Mouse (Mus musculus) layer of hippocampus, postnatal 10 days (tissue): Measurements from ENCODE around the gene Zdhhc19. TPM values are rescaled to one million over a fixed set of nuclear protein-coding genes. Genes with fewer than 3 reads are reported as not detected.

Experiments used
- DNase-seq, 2 experiments: peaks; one replicate each; pipeline ENCODE4 v3.0.0; 2021; ENCODE audit warnings: low spot score in 2 of 2
- long read RNA-seq: library from polyadenylated mRNA; stranded (forward); transcript quantifications from one replicate; pipeline ENCODE4 v2.0.0, GENCODE M21; 2023
- total RNA-seq, 2 experiments: library from RNA; stranded (reverse); gene quantifications; 2 replicates each; pipeline ENCODE4 v1.2.3; 2021

The Zdhhc19 gene
- total RNA-seq = not detected
- long read RNA-seq = 0 reads

DNA sequence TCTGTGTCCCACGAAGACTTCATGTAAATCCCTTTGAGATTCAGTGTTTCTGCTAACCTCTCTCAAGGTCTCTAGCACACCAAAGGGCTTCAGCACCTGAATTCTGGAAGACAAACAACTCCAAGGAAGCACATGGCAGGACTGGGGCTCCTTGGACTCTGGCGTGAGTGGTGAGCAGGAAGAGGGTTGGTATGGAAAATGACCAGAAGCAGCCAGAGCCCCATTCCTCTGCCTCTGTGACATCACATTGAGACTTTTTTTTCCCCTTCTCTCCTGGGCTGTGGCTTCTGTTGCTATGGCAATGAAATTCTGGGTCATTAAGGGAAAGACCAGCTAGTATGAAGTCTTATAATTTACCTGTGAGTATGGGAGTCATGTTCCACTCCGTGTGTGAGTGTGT, at the start of gene Zdhhc19:
Gene Zdhhc19 (plus strand): TSS at position 301 of the 400 bp plus-strand sequence.
- no peak for DNase-seq

DNA sequence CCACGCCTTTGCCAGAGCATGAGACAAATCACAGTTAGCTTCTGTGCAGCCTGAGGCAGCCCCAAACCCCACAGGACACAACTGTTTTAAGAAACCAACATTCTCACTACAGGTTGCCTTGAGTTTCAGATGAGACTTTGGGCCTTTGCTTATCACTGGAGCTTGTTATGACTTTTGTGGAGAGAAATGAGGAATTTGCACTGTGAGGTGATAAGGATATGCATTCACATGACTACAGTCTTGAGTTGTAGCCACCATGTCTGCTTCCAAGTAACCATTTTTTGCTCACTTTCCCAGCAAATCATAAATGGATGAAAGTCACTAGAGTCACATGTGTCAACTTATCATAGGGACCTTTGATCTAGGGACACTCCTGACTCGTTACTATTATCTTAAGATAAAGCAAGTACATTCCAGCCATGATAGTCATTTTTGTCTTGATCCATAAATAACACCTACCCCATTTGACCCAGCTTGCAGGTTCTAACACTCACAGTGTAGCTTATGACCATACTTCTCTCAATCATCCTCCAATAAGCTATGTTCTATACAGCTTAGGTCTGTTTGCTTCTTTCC, 49.4 kb upstream of the Zdhhc19 start:
- DNase-seq = no peak

DNA sequence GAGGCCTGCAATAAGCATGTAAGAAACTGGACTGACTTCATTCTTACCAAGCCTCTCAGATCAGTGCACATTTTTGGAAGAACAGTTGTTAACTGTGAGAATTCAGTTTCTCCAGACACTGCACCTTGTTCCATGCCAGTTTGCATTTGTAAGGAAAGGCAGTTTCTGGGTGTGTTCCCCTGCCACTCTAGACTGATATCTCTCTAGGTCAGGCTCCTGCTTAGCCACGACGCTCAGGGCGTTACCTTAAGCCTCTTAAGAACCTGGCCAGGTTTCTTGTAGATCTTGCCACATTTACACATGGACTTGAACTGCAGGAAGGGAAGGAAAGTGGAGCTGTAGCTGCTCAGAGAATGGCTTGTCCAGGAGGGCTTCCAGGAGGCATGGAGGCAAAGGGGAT, 46.4 kb upstream of the Zdhhc19 start:
- no peak for DNase-seq

DNA sequence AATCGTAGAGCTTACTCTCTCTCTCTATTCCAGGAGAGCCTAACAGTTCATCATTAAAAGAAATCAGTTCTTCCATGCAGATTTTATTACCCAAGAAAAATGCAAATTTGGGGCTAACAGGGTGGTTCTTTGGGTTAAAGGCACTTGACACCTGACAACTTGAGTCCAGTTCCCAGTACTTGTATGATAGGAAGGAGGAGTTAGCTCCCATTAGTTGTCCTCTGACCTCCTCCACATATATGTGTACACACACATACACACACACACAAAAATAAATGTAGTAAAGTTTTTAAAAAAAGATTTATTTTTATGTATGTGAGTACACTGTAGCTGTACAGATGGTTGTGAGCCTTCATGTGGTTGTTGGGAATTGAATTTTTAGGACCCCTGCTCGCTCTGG, 45.9 kb upstream of the Zdhhc19 start:
- no peak for DNase-seq

DNA sequence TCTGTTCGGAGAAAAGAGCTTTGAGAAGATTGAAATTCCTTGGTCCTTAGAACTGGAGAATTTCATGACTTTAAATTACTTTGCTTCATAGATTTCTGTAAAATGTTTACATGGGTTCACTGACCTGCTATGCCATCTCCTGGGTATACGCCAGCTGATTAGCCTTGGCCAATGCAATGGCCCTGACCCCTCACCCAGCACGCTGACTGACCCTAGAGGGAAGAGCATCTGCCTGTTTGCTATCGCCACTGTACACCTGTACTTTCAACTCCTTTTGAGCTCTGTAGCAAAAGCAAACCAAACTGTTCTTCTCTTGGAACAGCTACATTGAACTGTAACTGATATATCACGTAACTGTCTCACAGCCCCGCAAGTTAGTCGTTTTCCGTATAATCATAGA, 43.0 kb upstream of the Zdhhc19 start:
- DNase-seq = no peak

DNA sequence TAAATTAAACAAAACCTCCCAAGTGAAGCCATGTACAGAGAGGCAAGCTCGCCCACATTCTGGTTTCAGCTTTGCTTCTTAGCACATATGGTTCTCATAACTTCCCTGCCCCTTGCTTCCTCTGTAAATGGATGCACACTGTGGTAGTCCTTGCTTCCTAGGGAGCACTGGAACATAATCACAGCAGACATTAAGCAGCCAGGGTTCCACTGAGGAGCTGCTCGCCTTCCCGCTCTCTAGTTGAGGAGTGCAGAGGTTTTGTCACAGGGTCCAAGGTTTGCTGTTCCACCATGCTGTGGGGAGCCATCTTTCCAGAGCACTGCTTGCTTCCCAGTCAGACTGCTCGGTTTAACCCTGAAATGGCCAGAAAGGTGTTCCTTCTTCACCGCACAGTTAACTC, 41.4 kb upstream of the Zdhhc19 start:
- DNase-seq = no peak

DNA sequence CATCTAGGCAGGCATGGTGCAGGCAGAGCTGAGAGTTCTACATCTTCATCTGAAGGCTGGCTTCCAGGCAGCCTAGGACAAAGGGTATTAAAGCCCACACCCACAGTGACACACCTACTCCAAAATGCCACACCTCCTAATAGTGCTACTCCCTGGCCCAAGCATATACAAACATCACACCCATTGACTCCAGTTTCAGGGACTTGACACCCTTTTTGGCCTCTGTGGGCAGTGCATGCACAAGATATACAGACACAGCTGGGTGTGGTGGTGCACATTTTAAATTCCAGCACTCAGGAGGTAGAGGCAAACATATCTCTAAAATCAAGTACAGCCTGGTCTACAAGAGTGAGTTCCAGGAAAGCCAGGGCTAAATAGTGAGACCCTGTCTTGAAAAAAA, 40.0 kb upstream of the Zdhhc19 start:
- DNase-seq = no peak

DNA sequence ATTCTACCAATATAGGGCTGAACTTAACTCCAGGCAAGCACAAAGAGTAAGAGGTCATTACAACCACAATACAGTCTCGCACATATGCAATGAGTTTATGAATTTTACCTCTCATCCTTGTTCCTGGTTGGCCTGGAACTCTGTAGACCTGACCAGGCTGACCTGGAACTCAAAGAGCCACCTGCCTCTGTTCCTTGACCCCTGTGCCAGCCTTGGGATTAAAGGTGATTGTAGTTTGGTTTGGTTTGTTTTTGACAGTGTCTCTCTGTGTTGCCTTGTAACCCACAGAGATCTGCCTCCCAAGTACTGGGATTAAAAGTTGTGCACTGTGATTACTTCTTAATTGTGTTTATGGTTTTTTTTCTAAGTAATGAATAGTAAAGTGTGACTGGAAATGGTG, 39.3 kb upstream of the Zdhhc19 start:
- no peak for DNase-seq

DNA sequence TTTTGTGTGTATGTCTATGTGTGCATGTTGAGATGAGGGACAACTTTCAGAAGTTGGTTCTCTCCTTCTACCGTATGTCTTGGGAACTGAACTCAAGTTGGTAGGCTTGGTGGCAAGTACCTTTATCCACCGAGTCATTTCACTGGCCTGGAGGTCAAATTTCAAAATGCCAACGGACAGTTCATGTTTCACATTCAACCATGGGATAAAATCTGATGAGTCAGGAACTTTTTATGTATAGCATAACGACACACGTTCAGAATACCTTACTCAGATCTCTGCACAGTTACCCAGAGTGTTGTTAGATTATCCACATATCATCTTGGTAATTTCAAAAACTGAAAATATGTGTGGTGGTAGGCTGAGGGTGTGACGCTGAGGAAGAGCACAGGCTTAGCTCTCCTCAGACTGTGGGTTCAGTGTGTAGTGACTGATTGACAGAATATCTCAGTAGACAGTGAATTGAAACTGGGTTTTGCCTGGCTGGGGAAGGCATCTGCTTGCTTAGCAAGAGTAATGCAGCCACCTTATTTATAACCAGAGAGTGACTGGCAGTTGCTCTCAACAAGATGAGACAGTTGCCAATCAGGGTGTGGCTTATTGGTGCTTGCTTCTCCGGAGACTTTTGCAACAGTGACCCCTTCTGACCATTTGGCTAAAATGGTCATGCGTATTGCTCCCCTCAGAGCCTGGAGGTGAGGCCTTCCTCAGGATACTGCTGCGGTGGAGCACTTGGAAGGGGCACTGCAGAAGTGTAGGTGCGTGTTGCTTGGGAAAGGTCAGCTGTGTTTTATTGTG, 38.3 kb upstream of the Zdhhc19 start:
- DNase-seq = peak; percentile 43 to 47

DNA sequence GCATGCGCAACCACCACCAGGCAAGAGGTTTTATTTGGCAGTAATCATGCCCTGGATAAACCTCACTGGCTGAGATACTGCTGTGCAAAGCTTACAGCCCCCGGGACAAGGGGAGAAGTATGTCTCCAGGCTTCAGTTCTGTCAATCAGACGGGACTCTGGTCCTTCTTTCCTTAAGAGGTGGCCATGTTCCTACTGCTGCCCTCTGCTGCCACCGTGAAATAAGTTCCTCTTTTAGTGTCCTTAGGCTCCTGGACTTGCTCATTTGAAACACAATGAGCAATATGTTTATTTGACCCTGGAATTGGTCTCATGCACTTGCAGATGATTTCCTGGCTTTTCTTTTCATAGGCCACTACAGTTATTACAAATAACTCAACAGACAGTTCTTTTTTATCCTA, 35.5 kb upstream of the Zdhhc19 start:
- DNase-seq = no peak

DNA sequence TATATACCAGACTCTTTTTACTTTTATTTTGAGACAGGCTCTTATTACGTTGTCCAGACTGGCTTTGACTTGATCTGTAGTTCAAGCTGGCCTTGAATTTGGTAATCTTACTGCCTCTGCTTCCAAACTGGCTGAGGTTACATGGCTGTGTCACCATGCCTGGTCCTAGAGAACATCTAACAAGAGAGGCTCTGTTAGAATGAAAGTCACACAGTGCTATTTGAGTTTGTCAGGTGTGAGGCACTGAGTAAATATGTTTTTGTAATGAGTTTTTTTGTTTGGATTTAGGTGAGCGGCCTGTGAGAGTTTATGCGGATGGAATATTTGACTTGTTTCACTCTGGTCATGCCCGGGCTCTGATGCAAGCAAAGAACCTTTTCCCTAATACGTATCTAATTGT, 34.4 kb upstream of the Zdhhc19 start:
- no peak for DNase-seq

DNA sequence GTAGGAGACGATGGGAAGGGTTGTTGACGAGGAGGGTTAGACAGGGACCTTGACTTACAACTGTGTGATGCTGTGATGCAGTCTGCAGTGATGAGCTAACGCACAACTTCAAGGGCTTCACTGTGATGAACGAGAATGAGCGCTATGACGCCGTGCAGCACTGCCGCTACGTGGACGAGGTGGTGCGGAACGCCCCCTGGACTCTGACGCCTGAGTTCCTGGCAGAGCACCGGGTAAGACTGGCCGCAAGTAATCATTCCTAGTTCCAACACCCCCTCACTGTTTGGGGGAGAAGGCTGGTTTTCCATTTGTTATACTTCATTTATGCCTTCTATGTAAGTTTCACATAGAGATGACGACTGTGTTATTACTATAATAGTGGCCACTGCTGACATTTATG, 33.1 kb upstream of the Zdhhc19 start:
- DNase-seq = no peak

DNA sequence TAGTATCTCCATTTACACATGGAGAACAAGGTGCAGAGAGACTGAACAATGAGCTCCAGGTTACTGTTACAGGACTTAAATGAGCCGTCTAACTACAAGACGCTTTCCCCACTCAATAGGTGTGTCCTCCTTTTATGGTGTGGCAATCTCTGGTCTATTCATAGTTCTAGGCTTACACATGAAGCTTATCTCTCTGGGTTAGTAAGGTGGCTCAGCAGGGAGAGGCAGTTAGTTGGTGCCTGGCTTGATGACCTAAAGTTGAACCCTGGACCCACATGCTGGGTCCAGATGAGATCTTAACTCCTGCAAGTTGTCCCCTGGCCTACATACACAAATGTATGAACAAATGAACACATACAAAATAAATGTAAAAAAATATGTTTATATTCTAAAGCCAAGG, 32.6 kb upstream of the Zdhhc19 start:
- no peak for DNase-seq

DNA sequence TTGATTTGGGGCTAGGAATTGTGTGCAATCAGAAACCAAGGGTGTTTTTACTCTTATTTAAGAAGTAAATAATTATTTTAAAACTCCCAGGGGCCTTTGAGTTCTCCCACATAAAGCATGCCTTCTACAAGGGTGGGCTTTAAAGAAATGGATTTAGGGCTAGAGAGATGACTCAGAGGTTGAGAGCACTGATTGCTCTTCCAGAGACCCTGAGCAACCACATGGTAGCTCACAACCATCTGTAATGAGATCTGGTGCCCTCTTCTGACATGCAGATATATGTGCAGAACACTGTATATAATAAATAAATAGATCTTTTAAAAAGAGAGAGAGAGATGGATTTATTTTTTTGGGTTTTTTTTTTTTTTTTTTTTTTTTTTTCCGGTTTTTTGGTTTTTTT, 31.2 kb upstream of the Zdhhc19 start:
- no peak for DNase-seq

DNA sequence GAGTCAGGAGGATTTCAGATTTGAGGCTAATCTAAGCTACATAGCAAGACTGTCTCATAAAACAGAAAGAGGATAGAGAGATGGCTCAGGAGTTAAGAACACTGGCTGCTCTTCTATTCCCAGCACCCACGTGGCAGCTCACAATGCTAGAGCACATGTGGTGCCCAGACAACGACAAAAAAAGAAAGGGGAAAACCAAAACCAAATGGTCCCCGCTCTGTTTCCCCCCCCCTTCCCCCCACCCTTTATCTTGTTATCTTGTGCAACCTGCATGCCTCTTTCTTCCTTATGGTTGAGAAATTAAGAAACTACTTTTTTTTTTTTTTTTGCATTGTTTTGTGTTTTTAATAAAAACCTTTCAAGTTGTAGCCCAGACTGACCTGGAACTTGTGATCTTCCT, 27.6 kb upstream of the Zdhhc19 start:
- DNase-seq = no peak

DNA sequence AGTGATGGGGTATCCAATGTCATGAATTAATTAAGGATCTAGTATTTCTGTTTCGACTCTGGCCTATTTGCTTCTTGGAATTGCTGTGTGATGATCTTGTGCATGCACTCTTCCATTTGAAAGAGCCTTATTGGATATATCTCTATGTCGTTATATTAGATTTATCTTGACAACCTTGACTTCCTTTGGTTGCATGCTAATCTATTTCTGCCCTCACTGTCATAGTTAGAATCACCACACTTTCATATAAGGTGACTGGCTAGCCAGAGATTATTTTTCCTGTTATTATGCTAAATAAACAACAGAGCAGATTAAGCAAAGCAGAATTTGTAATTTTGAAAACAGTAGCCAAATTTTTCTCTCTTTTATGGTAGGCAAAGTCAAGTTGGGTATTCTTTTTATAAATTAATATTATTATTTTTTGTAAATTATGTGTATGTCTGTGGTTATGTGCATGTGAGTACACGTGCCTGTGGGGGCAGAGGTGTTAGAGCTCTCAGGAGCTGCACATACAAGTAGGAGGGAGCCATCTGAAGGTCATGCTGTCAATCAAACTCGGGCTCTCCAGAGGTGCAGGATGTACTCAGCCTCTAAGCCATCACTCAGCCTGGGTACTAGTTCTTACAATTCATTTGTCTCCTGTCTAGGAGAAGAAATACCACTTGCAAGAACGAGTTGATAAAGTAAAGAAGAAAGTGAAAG, 26.5 kb upstream of the Zdhhc19 start:
- DNase-seq = no peak

DNA sequence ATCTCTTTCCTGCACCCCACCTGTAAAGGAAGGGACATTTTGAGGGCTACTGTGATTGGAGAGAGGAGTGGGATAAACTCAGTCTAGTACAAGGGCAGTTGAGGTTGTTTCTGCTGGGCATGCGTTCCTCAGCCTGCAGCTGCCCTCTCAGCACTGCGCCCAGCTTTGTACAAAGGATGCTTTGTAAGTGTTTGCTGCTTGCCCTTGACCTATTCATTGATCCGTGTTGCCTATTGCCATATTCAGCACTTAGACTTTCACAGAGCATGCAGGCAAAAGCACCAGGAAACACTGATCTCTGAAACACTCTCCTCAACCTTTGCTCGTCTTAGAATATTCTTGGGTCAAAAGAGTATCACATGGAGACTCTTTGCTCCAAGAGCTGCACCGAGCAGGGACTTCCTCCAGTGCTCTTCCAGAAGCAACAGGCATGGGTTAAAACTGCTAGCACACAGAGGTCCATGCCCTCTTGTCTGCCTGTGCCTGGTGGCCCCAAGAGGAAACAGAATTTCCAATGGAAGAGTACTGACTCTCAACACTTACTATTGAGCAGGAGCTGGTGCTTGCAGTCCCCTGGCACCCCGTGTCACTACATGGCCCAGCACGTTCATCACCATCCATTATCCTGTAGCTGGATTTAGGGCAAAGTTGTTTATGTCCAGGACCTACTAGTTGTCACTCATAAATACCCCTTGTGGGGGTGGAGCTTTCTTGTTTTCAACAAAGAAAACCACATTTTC, 23.6 kb upstream of the Zdhhc19 start:
- DNase-seq = no peak

DNA sequence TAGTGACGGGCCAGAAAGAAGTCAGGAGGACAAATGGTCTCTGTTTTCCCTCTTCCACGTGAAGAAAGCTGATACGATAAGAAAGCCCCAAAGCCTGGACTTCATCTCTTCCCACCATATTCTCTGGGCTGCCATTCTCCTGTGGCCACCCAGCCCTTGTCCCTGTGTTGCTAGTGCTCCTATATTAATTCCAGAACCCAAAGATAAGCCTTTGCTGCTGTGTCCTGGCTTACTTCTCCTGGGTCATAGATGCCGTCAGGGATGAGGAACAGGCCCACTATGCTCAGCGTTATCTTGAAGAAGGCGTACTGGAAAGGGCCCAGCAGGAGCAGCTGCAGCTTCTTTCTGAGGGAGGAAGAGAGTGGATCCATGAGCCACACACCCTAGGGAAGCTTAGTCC, 18.8 kb upstream of the Zdhhc19 start:
- no peak for DNase-seq

DNA sequence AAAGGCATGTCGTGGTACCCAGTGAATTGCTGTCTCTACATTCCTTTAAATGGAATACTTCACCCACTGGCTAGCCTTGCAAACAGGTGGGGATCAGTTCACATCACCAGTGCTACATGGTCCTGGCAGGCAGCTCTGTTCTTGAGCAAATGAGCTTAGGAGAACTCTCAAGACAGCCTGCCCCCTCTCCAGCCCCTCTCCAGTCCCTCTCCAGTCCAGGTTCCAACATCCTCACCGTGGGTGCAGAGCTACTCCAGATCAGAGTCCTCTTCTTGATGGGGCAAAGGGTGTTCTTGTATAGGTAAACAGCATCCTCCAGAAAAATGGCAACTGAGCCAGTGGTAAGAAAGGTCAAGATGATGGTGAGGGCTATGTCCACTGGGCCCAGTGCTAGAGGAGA, 16.6 kb upstream of the Zdhhc19 start:
- no peak for DNase-seq

DNA sequence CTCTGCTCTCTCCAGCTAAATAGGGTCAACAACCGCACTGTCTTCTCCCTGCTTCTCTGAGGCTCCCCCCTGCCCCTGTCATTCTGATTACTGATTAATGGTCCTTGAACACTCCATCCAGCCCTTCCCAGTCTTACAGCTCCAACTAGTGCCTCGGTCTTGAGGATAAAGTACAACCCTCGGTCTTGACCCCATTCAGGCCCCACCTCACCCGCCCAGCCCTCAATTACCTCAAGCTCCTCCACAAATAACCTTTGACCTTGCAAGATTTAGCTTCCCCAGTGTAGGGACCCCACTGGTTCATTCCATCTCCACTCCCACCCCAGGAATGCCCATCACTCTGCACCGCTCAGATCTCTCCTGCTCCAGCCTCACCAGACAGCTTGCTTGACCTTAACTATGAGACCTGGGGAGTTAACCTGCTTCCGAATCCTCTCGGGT, 11.6 kb upstream of the Zdhhc19 start:
- no peak for DNase-seq

DNA sequence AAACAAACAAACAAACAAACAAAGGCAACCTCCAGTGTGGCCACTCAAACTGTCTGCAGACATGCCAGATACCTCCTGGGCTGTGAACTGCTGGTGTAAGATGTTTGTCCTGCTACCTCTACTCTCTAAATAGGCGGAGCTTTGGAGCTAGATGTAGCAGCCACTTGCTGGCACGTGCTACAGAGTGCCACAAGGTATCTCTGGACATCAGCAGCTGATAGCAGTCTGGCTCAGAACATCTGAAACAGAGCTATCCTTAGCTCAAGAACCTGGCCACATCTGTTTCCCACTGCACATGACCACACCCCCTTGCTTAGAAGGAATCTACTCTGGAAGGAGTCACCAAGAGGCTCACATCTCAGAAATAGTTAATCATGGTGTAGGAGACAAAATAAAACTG, 10.9 kb upstream of the Zdhhc19 start:
- DNase-seq = no peak

DNA sequence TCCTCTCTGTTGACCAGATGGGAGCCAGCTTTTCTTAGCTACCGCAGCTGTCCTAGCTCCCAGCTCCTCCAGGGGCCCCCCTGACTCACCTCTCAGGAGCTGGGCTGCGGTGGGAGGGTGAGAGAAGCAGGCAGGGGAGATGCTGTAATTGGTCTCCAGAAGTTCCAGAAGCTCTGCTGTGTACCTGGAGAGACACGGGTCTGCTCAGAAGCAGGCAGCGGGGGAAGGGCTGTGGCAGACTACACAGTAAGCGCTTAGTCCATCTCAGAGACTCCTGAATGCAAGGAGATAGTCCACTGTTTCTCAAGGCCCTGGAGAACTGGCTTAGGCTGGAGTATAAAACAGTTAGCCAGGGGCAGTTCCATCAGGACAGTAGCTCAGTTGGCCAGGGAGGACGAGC, 10.0 kb upstream of the Zdhhc19 start:
- no peak for DNase-seq
